Mouse (Mus musculus) heart, postnatal 0 days (tissue): ENCODE data around the gene Csnk1d.

Source experiments
- CTCF ChIP-seq: IDR thresholded peaks from 2 replicates; pipeline ENCODE4 v1.5.1; 2016; ENCODE audit warnings: antibody characterized with exemption, control low read depth, low read depth
- EP300 ChIP-seq: IDR thresholded peaks from 2 replicates; pipeline ENCODE4 v1.6.1; 2016; ENCODE audit warnings: antibody characterized with exemption, low read depth

- TF ChIP-seq CTCF, result no peak
- no peak for TF ChIP-seq EP300
Measured at GRCm38 (mm10) chr11:120969742-120970141, 21.4 kb downstream of the Csnk1d start.
